Mouse (Mus musculus): ENCODE results near the gene Slc22a18. TPM values are rescaled to one million over a fixed set of nuclear protein-coding genes. Genes with fewer than 3 reads are reported as not detected.
A peak's percentile ranks its signal among the peaks of the same experiment; 100 is the strongest.

The Slc22a18 gene
- polyA plus RNA-seq, 1 experiment from 2014 or later = 5.2 TPM

- Histone ChIP-seq H3K4me1 (replicated peaks; ENCODE audit: control insufficient read depth, insufficient read depth, low read length) (no peaks in the 10 kb centered on the region), H3K9me3 (ENCODE audit: control insufficient read depth, low read length) (no peaks in the 10 kb centered on the region), H3K36me3 (ENCODE audit: control insufficient read depth, insufficient read depth, low read length) (no peaks in the 10 kb centered on the region), H3K27me3 (replicated peaks; ENCODE audit: control insufficient read depth, insufficient read depth, low read length) (peaks cover 68% of the 10 kb centered on the region), H3K27ac (ENCODE audit: low read depth, low read length) (no peak overlapping the region), H3K4me3 (ENCODE audit: low read depth, low read length) (no peak overlapping the region), H3K9ac (ENCODE audit: low read depth, low read length) (no peak overlapping the region), H3K4me2 (no peak overlapping the region)
- no peak for ATAC-seq (replicated peaks; ENCODE audit: low FRiP score)
- WGBS = 38% methylated on average over 8 of the region's 8 CpGs
- no peak for DNase-seq (ENCODE audit: low spot score)
Observed at GRCm38 (mm10) chr7:143444580-143444954, 29.0 kb upstream of the Slc22a18 start.

- Histone ChIP-seq H3K4me1 (replicated peaks; ENCODE audit: control insufficient read depth, insufficient read depth, low read length) (no peaks in the 10 kb centered on the region), H3K27ac (ENCODE audit: low read depth, low read length) (no peak overlapping the region), H3K4me3 (ENCODE audit: low read depth, low read length) (peak overlapping the region; percentile 32), H3K36me3 (ENCODE audit: control insufficient read depth, insufficient read depth, low read length) (no peaks in the 10 kb centered on the region), H3K9me3 (ENCODE audit: control insufficient read depth, low read length) (no peaks in the 10 kb centered on the region), H3K9ac (ENCODE audit: low read depth, low read length) (no peak overlapping the region), H3K4me2 (peak overlapping the region; percentile 60), H3K27me3 (replicated peaks; ENCODE audit: control insufficient read depth, insufficient read depth, low read length) (peaks cover 68% of the 10 kb centered on the region)
- ATAC-seq (replicated peaks; ENCODE audit: low FRiP score) (no peak), DNase-seq (ENCODE audit: low spot score) (no peak)
- 9% methylated on average over 55 of the region's 55 CpGs for WGBS
Observed at GRCm38 (mm10) chr7:143444955-143445648, 28.4 kb upstream of the Slc22a18 start.

GRCm38 (mm10) chr7:143445651-143446460 lies 27.7 kb upstream of the Slc22a18 start:
- H3K27me3 ChIP-seq (replicated peaks; ENCODE audit: control insufficient read depth, insufficient read depth, low read length) = peaks cover 65% of the 10 kb centered on the region
- no peaks in the 10 kb centered on the region for H3K4me1 ChIP-seq (replicated peaks; ENCODE audit: control insufficient read depth, insufficient read depth, low read length)
- peak; percentile 37 for DNase-seq (ENCODE audit: low spot score)
- H3K9me3 ChIP-seq (ENCODE audit: control insufficient read depth, low read length) = no peaks in the 10 kb centered on the region
- peak overlapping the region; percentile 32 for H3K4me3 ChIP-seq (ENCODE audit: low read depth, low read length)
- no peak for ATAC-seq (replicated peaks; ENCODE audit: low FRiP score)
- WGBS = 8% methylated on average over 53 of the region's 53 CpGs
- no peak overlapping the region; the same call in 1 of the 2 replicates for H3K9ac ChIP-seq (ENCODE audit: low read depth, low read length)
- no peaks in the 10 kb centered on the region for H3K36me3 ChIP-seq (ENCODE audit: control insufficient read depth, insufficient read depth, low read length)
- peak overlapping the region; percentile 60 for H3K4me2 ChIP-seq
- H3K27ac ChIP-seq (ENCODE audit: low read depth, low read length) = no peak overlapping the region

GRCm38 (mm10) chr7:143447130-143447529 lies 26.4 kb upstream of the Slc22a18 start:
- no peak overlapping the region for H3K4me2 ChIP-seq
- H3K4me3 ChIP-seq (ENCODE audit: low read depth, low read length) = no peak overlapping the region
- DNase-seq (ENCODE audit: low spot score) (no peak), ATAC-seq (replicated peaks; ENCODE audit: low FRiP score) (no peak)
- H3K9ac ChIP-seq (ENCODE audit: low read depth, low read length) = no peak overlapping the region
- H3K27ac ChIP-seq (ENCODE audit: low read depth, low read length) = no peak overlapping the region
- H3K27me3 ChIP-seq (replicated peaks; ENCODE audit: control insufficient read depth, insufficient read depth, low read length) = peaks cover 61% of the 10 kb centered on the region
- H3K4me1 ChIP-seq (replicated peaks; ENCODE audit: control insufficient read depth, insufficient read depth, low read length) = no peaks in the 10 kb centered on the region
- WGBS = 59% methylated on average over 2 of the region's 2 CpGs
- H3K36me3 ChIP-seq (ENCODE audit: control insufficient read depth, insufficient read depth, low read length) = no peaks in the 10 kb centered on the region
- no peaks in the 10 kb centered on the region for H3K9me3 ChIP-seq (ENCODE audit: control insufficient read depth, low read length)

GRCm38 (mm10) chr7:143458963-143459331 lies 14.6 kb upstream of the Slc22a18 start:
- ATAC-seq (replicated peaks; ENCODE audit: low FRiP score) = no peak
- WGBS = 24% methylated on average over 37 of the region's 38 CpGs
- Histone ChIP-seq H3K36me3 (ENCODE audit: control insufficient read depth, insufficient read depth, low read length) (no peaks in the 10 kb centered on the region), H3K27ac (ENCODE audit: low read depth, low read length) (0 out of 2 replicates have a peak overlapping the region, but pooled peaks have one; percentile 64), H3K9me3 (ENCODE audit: control insufficient read depth, low read length) (peaks cover 29% of the 10 kb centered on the region), H3K4me3 (ENCODE audit: low read depth, low read length) (peak overlapping the region; percentile 58), H3K4me1 (replicated peaks; ENCODE audit: control insufficient read depth, insufficient read depth, low read length) (no peaks in the 10 kb centered on the region), H3K27me3 (replicated peaks; ENCODE audit: control insufficient read depth, insufficient read depth, low read length) (peaks cover 48% of the 10 kb centered on the region), H3K9ac (ENCODE audit: low read depth, low read length) (peak overlapping the region; percentile 63; the same call in 1 of the 2 replicates), H3K4me2 (peak overlapping the region; percentile 61)
- DNase-seq (ENCODE audit: low spot score) = no peak

GRCm38 (mm10) chr7:143459332-143460211 lies 14.0 kb upstream of the Slc22a18 start:
- 20% methylated on average over 100 of the region's 100 CpGs for WGBS
- peaks cover 49% of the 10 kb centered on the region for H3K27me3 ChIP-seq (replicated peaks; ENCODE audit: control insufficient read depth, insufficient read depth, low read length)
- H3K36me3 ChIP-seq (ENCODE audit: control insufficient read depth, insufficient read depth, low read length) = no peaks in the 10 kb centered on the region
- no peaks in the 10 kb centered on the region for H3K4me1 ChIP-seq (replicated peaks; ENCODE audit: control insufficient read depth, insufficient read depth, low read length)
- ATAC-seq (replicated peaks; ENCODE audit: low FRiP score) = no peak
- DNase-seq (ENCODE audit: low spot score) = no peak
- H3K9me3 ChIP-seq (ENCODE audit: control insufficient read depth, low read length) = peaks cover 29% of the 10 kb centered on the region
- H3K9ac ChIP-seq (ENCODE audit: low read depth, low read length) = peak overlapping the region; percentile 63
- H3K4me2 ChIP-seq = peak overlapping the region; percentile 61
- H3K27ac ChIP-seq (ENCODE audit: low read depth, low read length) = peak overlapping the region; percentile 64
- H3K4me3 ChIP-seq (ENCODE audit: low read depth, low read length) = peak overlapping the region; percentile 58

GRCm38 (mm10) chr7:143460217-143460834 lies 13.2 kb upstream of the Slc22a18 start:
- no peaks in the 10 kb centered on the region for H3K36me3 ChIP-seq (ENCODE audit: control insufficient read depth, insufficient read depth, low read length)
- peak overlapping the region; percentile 61 for H3K4me2 ChIP-seq
- ATAC-seq (replicated peaks; ENCODE audit: low FRiP score) (no peak; the same call in 1 of the 2 replicates), DNase-seq (ENCODE audit: low spot score) (no peak)
- peaks cover 2% of the 10 kb centered on the region; the same call in 1 of the 2 replicates for H3K4me1 ChIP-seq (replicated peaks; ENCODE audit: control insufficient read depth, insufficient read depth, low read length)
- H3K27me3 ChIP-seq (replicated peaks; ENCODE audit: control insufficient read depth, insufficient read depth, low read length) = peaks cover 56% of the 10 kb centered on the region
- peaks cover 29% of the 10 kb centered on the region for H3K9me3 ChIP-seq (ENCODE audit: control insufficient read depth, low read length)
- 35% methylated on average over 60 of the region's 60 CpGs for WGBS
- peak overlapping the region; percentile 64 for H3K27ac ChIP-seq (ENCODE audit: low read depth, low read length)
- H3K4me3 ChIP-seq (ENCODE audit: low read depth, low read length) = peak overlapping the region; percentile 58
- H3K9ac ChIP-seq (ENCODE audit: low read depth, low read length) = peak overlapping the region; percentile 63

- peaks cover 2% of the 10 kb centered on the region; the same call in 1 of the 2 replicates for H3K4me1 ChIP-seq (replicated peaks; ENCODE audit: control insufficient read depth, insufficient read depth, low read length)
- peaks cover 29% of the 10 kb centered on the region for H3K9me3 ChIP-seq (ENCODE audit: control insufficient read depth, low read length)
- peak within 1 kb of the TSS; percentile 63 for H3K9ac ChIP-seq (ENCODE audit: low read depth, low read length)
- H3K27ac ChIP-seq (ENCODE audit: low read depth, low read length) = peak within 1 kb of the TSS; percentile 64
- H3K4me3 ChIP-seq (ENCODE audit: low read depth, low read length) = peak within 1 kb of the TSS; percentile 58
- no peaks in the 10 kb centered on the region for H3K36me3 ChIP-seq (ENCODE audit: control insufficient read depth, insufficient read depth, low read length)
- DNase-seq (ENCODE audit: low spot score) = peak; percentile 90
- peak; percentile 88 for ATAC-seq (replicated peaks; ENCODE audit: low FRiP score)
- H3K27me3 ChIP-seq (replicated peaks; ENCODE audit: control insufficient read depth, insufficient read depth, low read length) = peaks cover 61% of the 10 kb centered on the region
- WGBS = 27% methylated on average over 41 of the region's 48 CpGs
- peak within 1 kb of the TSS; percentile 61 for H3K4me2 ChIP-seq
Observed at GRCm38 (mm10) chr7:143460874-143461273, 12.7 kb upstream of the Slc22a18 start, which contains the start of gene Cdkn1c. TSS of gene Cdkn1c (minus strand) at chr7:143461050.

Measured in liver, embryonic 11.5 days (tissue).